Mouse (Mus musculus): Measurements from ENCODE around the gene Sult5a1. TPM values are rescaled to one million over a fixed set of nuclear protein-coding genes. Genes with fewer than 3 reads are reported as not detected.
"Not testable (repeated sequence)": the region's sequence is repeated elsewhere in the genome, so short reads cannot be mapped to it uniquely, and the experiment has no call there.

Gene Sult5a1
- polyA plus RNA-seq (2016; fragmentation: Nextera tagmentation; extraction: Ambion mirVana), result 1.7 and 1.9 TPM in 2 replicates

DNA sequence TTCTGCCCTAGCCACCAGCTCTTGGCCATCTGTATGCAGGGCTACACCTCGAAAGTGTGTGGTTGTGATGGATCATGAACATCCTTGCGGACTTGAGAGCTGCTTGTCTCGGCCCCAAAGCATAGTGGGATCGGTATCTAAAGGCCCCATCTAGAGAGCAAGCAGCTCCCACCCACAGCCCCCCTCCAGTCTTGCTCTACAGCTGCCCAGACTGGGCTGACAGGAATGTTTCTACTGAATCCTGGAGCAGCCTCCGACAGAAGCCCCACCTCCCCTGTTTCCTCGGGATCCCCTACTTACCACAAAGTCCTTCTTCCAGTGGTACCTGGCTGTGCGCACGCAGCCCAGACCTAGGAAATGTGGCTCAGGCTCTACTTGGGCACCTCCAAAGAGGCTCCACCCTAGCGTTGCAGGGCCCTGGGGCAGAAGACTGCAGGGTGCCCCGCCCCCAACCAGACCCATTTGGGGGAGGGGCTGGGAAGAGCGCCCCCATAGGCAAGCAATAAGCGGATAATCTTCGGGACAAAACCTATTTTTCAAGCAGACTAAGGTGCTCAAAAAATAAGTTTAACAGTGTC is at the start of gene Sult5a1:
Sult5a1 (minus strand) TSS at position 428 of the 578 bp plus-strand sequence.
- no peak for ATAC-seq (ENCODE audit: low FRiP score)
- Histone ChIP-seq H3K36me3 (replicated peaks) (no peaks in the 10 kb centered on the region), H3K9ac (no peak within 1 kb of the TSS), H3K27ac (no peak within 1 kb of the TSS), H3K27me3 (no peaks in the 10 kb centered on the region), H3K4me3 (replicated peaks) (no peak within 1 kb of the TSS), H3K4me1 (peaks cover 9% of the 10 kb centered on the region), H3K4me2 (0 out of 2 replicates have a peak within 1 kb of the TSS, but pooled peaks have one; percentile 8), H3K9me3 (no peaks in the 10 kb centered on the region)
- WGBS, result 32% methylated on average over 13 of the region's 13 CpGs

DNA sequence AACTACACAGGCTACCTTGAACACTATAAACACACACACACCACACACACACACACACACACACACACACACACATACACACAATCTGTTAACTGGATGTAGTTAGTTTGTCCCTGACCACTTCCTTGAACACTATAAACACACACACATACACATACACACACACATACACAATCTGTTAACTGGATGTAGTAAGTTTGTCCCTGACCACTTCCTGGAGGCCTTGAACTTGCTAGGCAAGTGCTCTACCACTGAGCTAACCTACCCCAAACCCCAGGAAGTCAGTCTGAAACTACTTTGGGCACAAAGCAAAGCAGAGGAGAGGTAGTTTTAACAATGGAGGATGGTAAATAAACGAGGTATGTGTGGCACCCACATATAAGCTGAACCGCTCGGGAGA is 45.5 kb upstream of the Sult5a1 start:
- 93% methylated on average over 3 of the region's 3 CpGs for WGBS
- Histone ChIP-seq H3K4me1 (no peaks in the 10 kb centered on the region), H3K4me3 (replicated peaks) (no peak overlapping the region), H3K4me2 (no peak overlapping the region), H3K9me3 (no peaks in the 10 kb centered on the region), H3K9ac (no peak overlapping the region), H3K27me3 (0 out of 2 replicates have a peak, but pooled peaks cover 6% of the 10 kb centered on the region), H3K36me3 (replicated peaks) (peaks cover 38% of the 10 kb centered on the region), H3K27ac (no peak overlapping the region)
- no peak for ATAC-seq (ENCODE audit: low FRiP score)

DNA sequence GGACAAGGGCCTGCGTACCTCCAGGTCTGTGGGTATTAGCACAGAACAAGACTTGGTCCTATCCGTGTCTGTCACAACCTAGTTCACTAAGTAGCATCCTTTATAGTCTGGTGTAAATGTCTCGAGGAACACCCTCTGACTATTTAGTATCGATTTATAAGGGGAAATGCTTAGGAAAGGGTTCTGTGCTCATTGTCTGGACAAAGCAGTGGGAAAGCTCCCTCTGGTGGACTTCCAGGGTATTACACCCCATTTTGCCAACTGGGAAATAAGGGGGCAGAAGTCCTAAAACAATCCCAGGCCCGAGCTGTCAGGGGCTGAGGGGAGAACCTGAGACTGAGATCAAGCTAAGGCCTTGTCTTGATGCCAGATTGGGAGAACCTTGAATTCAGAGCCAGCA is 44.2 kb upstream of the Sult5a1 start:
- Histone ChIP-seq H3K36me3 (replicated peaks) (peaks cover 25% of the 10 kb centered on the region), H3K9me3 (no peaks in the 10 kb centered on the region), H3K27ac (no peak overlapping the region), H3K9ac (no peak overlapping the region), H3K4me1 (no peaks in the 10 kb centered on the region), H3K4me3 (replicated peaks) (no peak overlapping the region), H3K4me2 (no peak overlapping the region), H3K27me3 (0 out of 2 replicates have a peak, but pooled peaks cover 6% of the 10 kb centered on the region)
- ATAC-seq (ENCODE audit: low FRiP score), result no peak
- WGBS, result 32% methylated on average over 5 of the region's 5 CpGs

DNA sequence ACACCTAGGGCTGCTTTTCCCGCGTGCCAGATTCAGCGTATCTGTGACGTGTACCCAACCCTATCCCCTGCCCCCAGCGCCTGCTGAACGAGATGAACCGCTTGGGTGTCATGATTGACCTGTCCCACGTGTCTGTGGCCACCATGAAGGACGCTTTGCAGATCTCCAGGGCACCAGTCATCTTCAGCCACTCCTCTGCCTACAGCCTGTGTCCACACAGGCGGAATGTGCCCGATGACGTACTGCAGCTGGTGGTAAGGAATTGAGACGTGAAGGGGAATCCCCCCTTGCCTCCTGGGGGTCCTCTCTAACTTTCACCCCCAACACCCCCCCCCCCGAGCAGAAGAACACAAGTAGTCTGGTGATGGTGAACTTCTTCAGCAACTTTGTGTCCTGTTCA is 41.7 kb upstream of the Sult5a1 start:
- Histone ChIP-seq H3K27ac (no peak overlapping the region), H3K9me3 (no peaks in the 10 kb centered on the region), H3K36me3 (replicated peaks) (peaks cover 4% of the 10 kb centered on the region), H3K27me3 (0 out of 2 replicates have a peak, but pooled peaks cover 6% of the 10 kb centered on the region), H3K4me1 (no peaks in the 10 kb centered on the region), H3K9ac (no peak overlapping the region), H3K4me3 (replicated peaks) (no peak overlapping the region), H3K4me2 (no peak overlapping the region)
- no peak for ATAC-seq (ENCODE audit: low FRiP score)
- 76% methylated on average over 14 of the region's 14 CpGs for WGBS

DNA sequence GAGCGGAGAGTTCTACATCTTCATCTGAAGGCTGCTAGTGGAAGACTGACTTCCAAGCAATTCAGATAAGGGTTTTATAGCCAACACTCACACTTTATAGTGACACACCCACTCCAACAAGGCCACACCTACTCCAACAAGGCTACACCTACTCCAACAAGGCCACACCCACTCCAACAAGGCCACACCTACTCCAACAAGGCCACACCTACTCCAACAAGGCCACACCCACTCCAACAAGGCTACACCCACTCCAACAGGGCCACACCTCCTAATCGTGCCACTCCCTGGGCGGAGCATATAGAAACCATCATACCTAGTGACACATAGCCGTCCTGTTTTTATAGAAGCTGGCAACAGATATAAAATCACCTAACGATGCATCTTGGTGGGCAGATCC is 38.9 kb upstream of the Sult5a1 start:
- H3K4me2 ChIP-seq; H3K36me3 ChIP-seq (replicated peaks); H3K4me3 ChIP-seq (replicated peaks); H3K9ac ChIP-seq; H3K9me3 ChIP-seq; ATAC-seq (ENCODE audit: low FRiP score); H3K4me1 ChIP-seq; H3K27ac ChIP-seq; H3K27me3 ChIP-seq: not testable (repeated sequence)
- 85% methylated on average over 5 of the region's 5 CpGs for WGBS

DNA sequence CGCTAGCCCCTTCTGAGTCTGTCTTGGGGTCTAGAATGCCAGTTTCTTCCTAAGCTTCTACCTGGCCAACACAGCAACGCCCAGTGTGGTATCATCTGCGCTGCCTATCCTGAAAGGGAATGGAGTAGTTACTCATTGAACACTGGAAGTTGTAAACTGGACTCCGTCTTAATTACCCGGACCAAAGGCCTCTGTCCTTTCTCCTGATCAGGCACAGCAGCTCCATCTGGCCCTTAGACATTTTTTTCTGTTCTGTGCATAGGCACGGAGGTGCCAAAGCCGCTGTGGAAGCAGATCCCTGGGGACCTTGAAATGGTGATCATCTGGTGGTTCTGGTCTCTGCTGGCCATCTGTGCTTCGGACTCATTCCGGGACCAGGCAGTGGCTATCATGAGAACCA is 35.7 kb upstream of the Sult5a1 start:
- Histone ChIP-seq H3K27ac (no peak overlapping the region), H3K9me3 (no peaks in the 10 kb centered on the region), H3K4me2 (no peak overlapping the region), H3K4me1 (peaks cover 5% of the 10 kb centered on the region; the same call in 1 of the 2 replicates), H3K27me3 (no peaks in the 10 kb centered on the region; the same call in 1 of the 2 replicates), H3K36me3 (replicated peaks) (no peaks in the 10 kb centered on the region), H3K9ac (no peak overlapping the region), H3K4me3 (replicated peaks) (no peak overlapping the region)
- ATAC-seq (ENCODE audit: low FRiP score), result no peak
- 89% methylated on average over 9 of the region's 9 CpGs for WGBS

DNA sequence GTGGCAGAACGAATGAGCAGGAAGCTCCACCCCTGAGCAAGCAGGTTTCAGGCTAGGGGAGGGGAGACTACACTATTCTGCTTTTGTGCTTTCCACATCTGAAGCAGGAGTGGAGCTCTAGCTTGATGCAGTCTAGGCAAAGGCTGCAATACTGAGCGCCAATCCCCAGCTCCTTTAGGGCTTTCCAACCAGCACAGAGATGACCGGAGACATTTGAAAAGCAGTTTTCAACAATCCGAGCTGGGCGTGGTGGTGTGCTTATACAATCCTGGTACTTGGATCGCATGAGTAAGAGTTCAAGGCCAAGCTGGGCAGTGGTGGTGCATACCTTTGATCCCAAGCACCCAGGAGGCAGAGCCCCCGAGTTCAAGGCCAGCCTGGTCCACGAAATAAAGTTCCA is 33.8 kb upstream of the Sult5a1 start:
- no peak overlapping the region for H3K4me3 ChIP-seq (replicated peaks)
- no peaks in the 10 kb centered on the region; the same call in 1 of the 2 replicates for H3K27me3 ChIP-seq
- 60% methylated on average over 7 of the region's 8 CpGs for WGBS
- no peaks in the 10 kb centered on the region for H3K9me3 ChIP-seq
- H3K27ac ChIP-seq, result no peak overlapping the region
- H3K4me2 ChIP-seq, result no peak overlapping the region
- ATAC-seq (ENCODE audit: low FRiP score), result no peak
- H3K36me3 ChIP-seq (replicated peaks), result no peaks in the 10 kb centered on the region
- H3K4me1 ChIP-seq, result peaks cover 5% of the 10 kb centered on the region; the same call in 1 of the 2 replicates
- H3K9ac ChIP-seq, result no peak overlapping the region

DNA sequence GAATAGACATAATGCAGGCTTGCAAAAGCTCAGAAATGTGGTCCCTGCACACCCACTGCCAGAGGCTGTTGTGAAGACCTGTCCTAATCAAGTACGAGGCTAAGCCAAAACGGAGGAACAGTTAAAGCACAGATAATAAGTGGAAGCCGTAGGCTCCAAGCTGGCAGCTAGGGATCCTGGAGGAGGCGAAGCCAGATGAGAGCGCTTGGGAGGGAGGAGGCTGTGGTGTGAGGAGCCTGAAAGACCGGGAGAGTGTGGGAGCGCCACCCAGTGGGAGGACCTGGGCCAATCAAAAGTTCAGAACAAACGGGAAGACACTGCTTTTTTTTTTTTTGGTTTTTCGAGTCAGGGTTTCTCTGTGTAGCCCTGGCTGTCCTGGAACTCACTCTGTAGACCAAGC is 32.6 kb upstream of the Sult5a1 start:
- H3K27me3 ChIP-seq, result no peaks in the 10 kb centered on the region; the same call in 1 of the 2 replicates
- H3K4me1 ChIP-seq, result peaks cover 5% of the 10 kb centered on the region; the same call in 1 of the 2 replicates
- no peaks in the 10 kb centered on the region for H3K9me3 ChIP-seq
- H3K36me3 ChIP-seq (replicated peaks), result no peaks in the 10 kb centered on the region
- H3K4me2 ChIP-seq, result no peak overlapping the region
- 3% methylated on average over 9 of the region's 9 CpGs for WGBS
- H3K27ac ChIP-seq, result no peak overlapping the region
- no peak overlapping the region for H3K9ac ChIP-seq
- no peak for ATAC-seq (ENCODE audit: low FRiP score)
- no peak overlapping the region for H3K4me3 ChIP-seq (replicated peaks)

DNA sequence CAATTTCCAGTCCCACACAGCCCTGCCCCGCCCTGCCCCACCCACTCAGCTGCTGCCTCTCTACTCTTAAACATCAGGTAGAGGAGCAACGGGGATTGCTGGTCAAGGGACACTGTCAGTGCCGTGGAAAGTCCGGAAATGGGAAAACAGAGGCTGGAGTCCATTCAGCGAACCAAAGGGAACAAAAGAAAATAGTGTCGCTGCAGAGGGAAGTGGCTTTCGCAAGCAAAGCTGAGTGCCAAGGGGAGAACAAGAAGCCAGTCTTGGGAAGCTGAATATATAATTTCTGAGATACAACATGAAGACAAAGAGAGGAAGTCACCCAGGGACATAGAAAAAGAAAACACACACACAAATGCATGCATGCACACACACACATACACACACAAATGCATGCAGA is 30.7 kb upstream of the Sult5a1 start:
- Histone ChIP-seq H3K4me1 (peaks cover 5% of the 10 kb centered on the region; the same call in 1 of the 2 replicates), H3K27ac (no peak overlapping the region), H3K27me3 (no peaks in the 10 kb centered on the region; the same call in 1 of the 2 replicates), H3K9me3 (no peaks in the 10 kb centered on the region), H3K36me3 (replicated peaks) (no peaks in the 10 kb centered on the region), H3K4me2 (no peak overlapping the region), H3K9ac (no peak overlapping the region), H3K4me3 (replicated peaks) (no peak overlapping the region)
- ATAC-seq (ENCODE audit: low FRiP score), result no peak
- 82% methylated on average over 7 of the region's 7 CpGs for WGBS

DNA sequence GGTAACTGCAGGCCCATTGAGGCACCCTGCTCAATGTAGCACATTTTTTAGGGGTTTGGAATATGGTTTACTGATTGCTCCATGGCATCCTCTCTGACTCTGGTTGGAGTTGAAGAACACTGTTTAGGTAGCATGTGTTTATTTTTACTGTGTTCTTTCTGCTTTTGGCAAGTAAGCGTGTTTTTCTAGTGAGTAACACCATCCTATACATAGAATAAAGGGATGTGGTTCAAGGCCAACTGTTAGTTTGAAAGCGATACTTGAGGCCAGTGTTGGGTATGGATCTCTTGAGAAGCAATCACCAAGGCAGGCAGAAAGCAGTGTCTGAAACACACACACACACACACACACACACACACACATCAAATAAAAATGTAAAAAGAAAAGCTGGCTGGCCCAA is 29.9 kb upstream of the Sult5a1 start:
- 86% methylated on average over 2 of the region's 2 CpGs for WGBS
- no peak for ATAC-seq (ENCODE audit: low FRiP score)

DNA sequence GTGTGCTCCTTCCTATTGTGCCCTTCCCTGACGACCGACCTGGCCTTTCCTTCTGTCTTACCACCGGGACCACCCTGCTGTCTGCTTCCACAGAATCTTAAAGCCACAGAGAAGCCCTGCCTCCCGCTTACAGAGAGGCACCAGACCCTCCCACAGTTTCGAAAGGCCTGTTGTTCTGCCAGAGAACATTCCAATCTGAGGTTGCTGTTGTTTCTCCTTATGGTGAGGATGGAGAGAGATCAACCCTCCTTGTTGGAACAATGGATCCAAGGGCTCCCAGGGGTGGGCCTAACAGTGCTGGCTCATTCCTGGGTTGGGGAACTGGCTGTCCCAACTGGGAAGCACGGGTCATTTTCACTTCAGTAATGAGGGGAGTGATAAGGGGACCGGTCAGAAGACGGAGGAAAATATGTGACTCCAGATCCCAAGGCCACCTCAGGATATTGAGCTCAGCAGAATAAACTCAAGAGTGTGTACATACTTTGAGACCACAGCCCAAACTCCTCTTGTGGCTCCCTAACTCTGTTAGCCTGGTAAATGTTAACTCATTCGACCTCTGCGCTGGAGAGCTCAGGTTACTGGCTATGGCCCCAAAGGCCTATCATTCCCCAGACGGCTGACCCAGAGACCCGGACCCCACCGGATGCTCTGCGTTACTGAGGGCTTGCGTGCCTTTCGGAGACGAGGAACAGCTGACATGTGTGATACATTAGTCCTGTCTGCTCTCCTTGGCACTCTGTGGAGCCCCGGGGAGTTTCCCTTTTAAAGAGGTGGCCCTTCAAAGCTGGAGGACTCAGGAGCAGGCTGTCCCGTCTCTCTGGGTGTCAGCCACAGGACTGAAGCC is 27.7 kb upstream of the Sult5a1 start, which contains the start of gene Dpep1:
Dpep1 (plus strand) TSS at position 677 of the 844 bp plus-strand sequence.
- 0 out of 2 replicates have a peak, but pooled peaks cover 3% of the 10 kb centered on the region for H3K4me1 ChIP-seq
- H3K27me3 ChIP-seq, result no peaks in the 10 kb centered on the region; the same call in 1 of the 2 replicates
- ATAC-seq (ENCODE audit: low FRiP score), result no peak
- 55% methylated on average over 19 of the region's 19 CpGs for WGBS
- H3K27ac ChIP-seq, result no peak within 1 kb of the TSS
- H3K4me2 ChIP-seq, result no peak within 1 kb of the TSS
- H3K4me3 ChIP-seq (replicated peaks), result no peak within 1 kb of the TSS
- no peaks in the 10 kb centered on the region for H3K9me3 ChIP-seq
- H3K36me3 ChIP-seq (replicated peaks), result no peaks in the 10 kb centered on the region
- no peak within 1 kb of the TSS for H3K9ac ChIP-seq

More for the DNA sequence above, 29.9 kb upstream of the Sult5a1 start:
- no peak overlapping the region for H3K27ac ChIP-seq
- no peak overlapping the region for H3K9ac ChIP-seq
- H3K4me2 ChIP-seq, result no peak overlapping the region
- peaks cover 5% of the 10 kb centered on the region; the same call in 1 of the 2 replicates for H3K4me1 ChIP-seq
- H3K27me3 ChIP-seq, result no peaks in the 10 kb centered on the region; the same call in 1 of the 2 replicates
- no peak overlapping the region for H3K4me3 ChIP-seq (replicated peaks)
- H3K9me3 ChIP-seq, result no peaks in the 10 kb centered on the region
- H3K36me3 ChIP-seq (replicated peaks), result no peaks in the 10 kb centered on the region

DNA sequence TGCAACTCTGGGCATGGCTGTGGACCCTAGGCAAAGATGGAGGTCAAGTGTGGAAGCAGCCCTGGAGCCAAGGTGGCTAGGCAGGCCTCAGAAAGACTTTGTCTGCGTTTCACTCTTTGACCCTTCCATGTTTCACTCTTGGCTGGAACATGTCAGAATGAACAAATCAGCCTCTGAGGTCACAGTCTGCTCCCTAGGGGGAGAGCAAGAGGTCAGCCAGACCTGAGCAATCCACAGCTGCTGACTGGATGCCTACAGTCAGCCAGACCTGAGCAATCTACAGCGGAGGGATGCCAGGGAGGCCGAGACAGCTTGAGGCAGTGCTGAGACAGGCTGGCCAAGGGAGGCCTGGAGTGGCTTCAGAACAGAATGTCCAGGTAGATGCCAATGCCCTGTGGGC is 23.3 kb upstream of the Sult5a1 start:
- 70% methylated on average over 3 of the region's 3 CpGs for WGBS
- Histone ChIP-seq H3K4me3 (replicated peaks) (no peak overlapping the region), H3K4me2 (no peak overlapping the region), H3K9ac (no peak overlapping the region), H3K9me3 (peaks cover 12% of the 10 kb centered on the region; the same call in 1 of the 2 replicates), H3K27me3 (no peaks in the 10 kb centered on the region), H3K36me3 (replicated peaks) (no peaks in the 10 kb centered on the region), H3K27ac (no peak overlapping the region), H3K4me1 (no peaks in the 10 kb centered on the region)
- no peak for ATAC-seq (ENCODE audit: low FRiP score)

All from forebrain, embryonic 12.5 days (tissue).